Mouse (Mus musculus) c-Kit-positive CD71-negative TER-119-negative erythroid progenitor cells, embryonic 14.5 days (primary cell): Measurements from ENCODE around the gene D10Wsu102e.
"Not testable (repeated sequence)": the region's sequence is repeated elsewhere in the genome, so short reads cannot be mapped to it uniquely, and the experiment has no call there.

Experiments used
- DNase-seq: peaks from one replicate; pipeline ENCODE4 v3.0.0-alpha.2; 2013; ENCODE audit warnings: low read depth

The D10Wsu102e gene

DNA sequence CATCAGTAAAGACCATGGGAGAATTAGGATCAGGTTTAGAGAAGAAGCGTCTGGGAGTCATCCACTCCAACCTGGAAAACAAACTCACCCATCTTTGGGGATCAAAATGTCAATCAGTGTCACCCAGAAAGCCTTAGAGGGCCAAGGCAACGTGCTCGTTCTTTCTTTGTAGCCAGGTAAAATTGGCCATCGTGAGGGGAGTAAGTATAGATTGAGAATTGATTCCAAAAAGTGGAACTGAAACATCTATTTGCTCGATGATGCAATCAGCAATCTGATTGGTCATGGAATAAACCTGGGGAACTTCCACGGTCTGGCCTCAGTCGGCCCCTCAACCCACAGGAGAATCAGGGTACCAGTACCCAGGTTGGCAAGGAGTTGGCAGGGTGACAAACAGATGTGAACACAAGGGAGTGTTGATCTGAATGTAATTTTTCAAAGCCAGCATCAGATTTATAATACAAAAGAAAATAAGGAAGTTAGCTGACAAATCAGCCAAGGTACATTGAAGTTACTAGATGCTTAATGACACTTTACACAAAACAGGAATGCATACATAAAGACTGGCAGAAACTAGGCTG is 25.4 kb downstream of the D10Wsu102e start:
- DNase-seq, result no peak

DNA sequence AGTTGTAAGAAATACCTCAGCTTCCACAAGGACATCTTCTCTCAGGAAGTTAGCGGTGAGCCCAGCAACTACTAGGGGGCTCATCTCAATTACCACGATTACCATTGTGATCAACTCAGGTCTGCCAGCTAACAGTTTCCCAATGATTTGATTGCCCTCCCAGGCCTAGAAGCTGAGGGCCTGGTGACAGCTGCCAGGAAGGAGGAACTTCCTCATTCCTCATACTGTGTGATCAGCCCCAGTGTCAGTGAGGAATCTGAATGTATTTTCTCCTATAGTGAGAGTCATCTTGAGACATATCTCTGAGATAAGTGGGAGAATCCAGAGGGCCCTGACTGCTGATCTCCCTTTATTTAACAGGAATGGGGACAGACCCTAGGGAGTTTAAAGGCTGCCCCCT is 37.3 kb downstream of the D10Wsu102e start:
- DNase-seq, result no peak

- not testable (repeated sequence) for DNase-seq
Observed at GRCm38 (mm10) chr10:83400896-83401295, 40.9 kb downstream of the D10Wsu102e start.

DNA sequence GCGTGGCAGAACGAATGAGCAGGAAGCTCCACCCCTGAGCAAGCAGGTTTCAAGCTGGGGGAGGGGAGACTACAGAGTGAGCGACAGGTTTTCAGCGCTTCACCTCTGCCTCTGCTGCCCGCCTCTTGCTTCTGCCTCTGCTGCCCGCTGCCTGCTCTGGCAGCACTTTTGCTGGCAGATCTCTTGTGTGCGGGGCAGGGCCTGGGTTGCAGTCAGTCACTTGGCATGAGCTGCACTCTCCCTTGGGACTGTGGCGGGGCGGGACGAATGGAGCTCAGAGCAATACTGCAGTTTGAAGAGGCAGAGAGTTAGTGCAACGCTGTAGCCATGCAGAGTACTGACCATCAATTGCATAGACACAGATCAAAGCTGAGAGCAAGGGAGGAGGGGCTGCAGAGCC is 45.0 kb downstream of the D10Wsu102e start:
- no peak for DNase-seq

GRCm38 (mm10) chr10:83405711-83406110 is 45.7 kb downstream of the D10Wsu102e start:
- DNase-seq, result no peak

DNA sequence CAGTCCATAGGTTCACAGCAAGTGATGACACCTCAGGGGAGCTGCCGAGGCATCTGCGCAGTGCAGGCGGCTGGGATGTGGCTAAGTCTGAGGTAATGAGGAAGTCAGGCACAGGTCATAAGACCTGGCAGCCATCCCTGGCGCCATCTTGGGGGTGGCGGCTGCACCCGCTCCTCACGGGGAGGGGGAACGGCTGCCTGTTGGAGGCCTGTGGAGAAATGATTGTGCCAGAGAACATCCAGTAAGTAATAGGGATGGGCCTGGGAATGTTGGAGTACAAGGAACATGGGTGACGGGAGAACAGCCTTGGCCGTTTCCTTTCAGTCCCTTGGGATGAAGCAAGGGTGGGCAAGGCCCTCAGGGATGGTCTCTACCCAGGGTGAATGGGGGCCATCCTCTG is 47.1 kb downstream of the D10Wsu102e start:
- no peak for DNase-seq

DNA sequence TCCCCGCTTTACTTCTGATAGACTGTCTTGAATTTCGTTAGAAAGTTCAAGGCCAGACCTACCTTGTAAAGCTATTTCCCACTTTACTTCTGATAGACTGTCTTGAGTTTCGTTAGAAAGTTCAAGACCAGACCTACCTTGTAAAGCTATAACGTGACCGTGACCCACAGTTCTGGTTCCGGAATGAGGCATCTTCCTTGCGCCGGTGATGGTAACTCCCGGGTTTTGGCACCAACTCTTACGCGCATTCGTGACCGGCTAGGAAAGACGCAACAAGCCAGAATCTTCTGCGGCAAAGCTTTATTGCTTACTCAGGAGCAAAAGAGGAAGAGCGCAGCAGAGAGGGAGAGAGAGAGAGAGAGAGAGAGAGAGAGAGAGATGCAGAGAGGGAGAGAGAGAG is 58.4 kb downstream of the D10Wsu102e start:
- DNase-seq, result not testable (repeated sequence)

GRCm38 (mm10) chr10:83448582-83448981 is 88.6 kb downstream of the D10Wsu102e start:
- no peak for DNase-seq

- no peak for DNase-seq
Observed at GRCm38 (mm10) chr10:83457531-83457930, 97.5 kb downstream of the D10Wsu102e start.

DNA sequence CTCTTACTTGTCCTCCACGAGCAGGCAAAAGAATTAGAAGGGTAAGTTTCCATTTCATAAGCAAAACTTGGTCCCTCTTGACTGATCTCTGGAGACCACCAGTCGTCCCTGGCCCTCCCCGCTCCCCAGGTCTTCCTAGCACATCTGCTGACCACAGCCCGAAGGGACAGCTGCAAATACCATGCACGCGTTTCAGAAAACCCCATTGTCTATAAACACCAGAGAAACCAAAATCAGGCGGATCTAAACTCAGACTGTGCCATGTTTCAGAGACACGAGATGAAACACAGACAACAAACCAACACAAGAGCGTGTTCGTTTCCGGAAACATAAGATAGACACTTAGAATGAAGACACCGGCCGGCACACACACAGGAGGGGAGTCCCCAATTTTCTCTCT is 115.2 kb downstream of the D10Wsu102e start:
- DNase-seq, result no peak

GRCm38 (mm10) chr10:83477286-83477685 is 117.3 kb downstream of the D10Wsu102e start:
- DNase-seq, result no peak

- DNase-seq, result no peak
Observed at GRCm38 (mm10) chr10:83490506-83490905, 130.5 kb downstream of the D10Wsu102e start.

GRCm38 (mm10) chr10:83497321-83497720 is 137.3 kb downstream of the D10Wsu102e start:
- DNase-seq, result no peak

GRCm38 (mm10) chr10:83508962-83509660 is 149.1 kb downstream of the D10Wsu102e start:
- no peak for DNase-seq

- DNase-seq, result no peak
Observed at GRCm38 (mm10) chr10:83511304-83511703, 151.3 kb downstream of the D10Wsu102e start.

- no peak for DNase-seq
Observed at GRCm38 (mm10) chr10:83513736-83514135, 153.7 kb downstream of the D10Wsu102e start.

DNA sequence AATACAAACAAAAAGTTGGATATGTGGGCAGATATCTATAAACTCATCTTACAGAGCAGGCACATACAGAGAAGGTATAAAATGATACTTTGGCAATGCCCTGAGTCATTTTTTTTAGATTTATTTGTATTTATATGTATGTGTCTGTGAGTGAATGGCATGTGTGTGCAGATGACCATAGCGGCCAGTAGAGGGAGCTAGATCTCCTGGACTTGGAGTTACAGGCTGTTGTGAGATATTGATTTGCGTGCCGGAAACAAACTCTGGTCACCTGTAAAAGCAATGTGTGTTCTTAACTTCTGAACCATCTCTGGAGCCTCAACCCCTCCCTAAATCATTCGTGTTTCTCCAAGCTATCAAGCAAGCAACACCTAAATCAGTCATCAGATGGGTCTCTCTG is 161.0 kb downstream of the D10Wsu102e start:
- no peak for DNase-seq

DNA sequence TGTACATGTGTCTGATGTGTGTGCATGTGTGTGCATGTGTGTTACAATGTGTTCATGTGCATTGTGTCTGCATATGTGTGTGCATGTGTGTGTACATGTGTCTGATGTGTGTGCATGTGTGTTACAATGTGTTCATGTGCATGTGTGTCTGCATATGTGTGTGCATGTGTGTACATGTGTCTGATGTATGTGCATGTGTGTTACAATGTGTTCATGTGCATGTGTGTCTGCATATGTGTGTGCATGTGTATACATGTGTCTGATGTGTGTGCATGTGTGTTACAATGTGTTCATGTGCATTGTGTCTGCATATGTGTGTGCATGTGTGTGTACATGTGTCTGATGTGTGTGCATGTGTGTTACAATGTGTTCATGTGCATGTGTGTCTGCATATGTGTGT is 164.2 kb downstream of the D10Wsu102e start:
- DNase-seq, result not testable (repeated sequence)

- DNase-seq, result no peak
Observed at GRCm38 (mm10) chr10:83530384-83530967, 170.5 kb downstream of the D10Wsu102e start.

GRCm38 (mm10) chr10:83533258-83533909 is 173.4 kb downstream of the D10Wsu102e start:
- no peak for DNase-seq

DNA sequence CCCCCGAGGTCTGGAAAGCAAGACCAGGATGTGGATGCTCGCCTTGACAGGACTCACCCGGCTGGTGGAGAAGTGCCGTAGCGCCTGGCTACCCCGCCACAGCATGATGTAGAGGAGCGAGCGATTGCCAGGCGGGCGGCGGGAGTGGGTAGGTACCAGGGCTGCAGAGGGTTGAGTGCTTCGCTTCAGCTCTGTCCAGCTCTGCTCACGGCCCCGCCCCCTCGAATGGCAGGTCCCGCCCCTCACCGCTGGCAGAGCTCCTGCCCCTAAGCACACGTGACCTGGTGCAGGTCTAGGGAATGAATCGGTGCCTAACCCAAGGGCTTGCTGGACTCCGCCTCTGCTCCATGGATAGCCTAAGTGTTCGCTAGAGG is 173.9 kb downstream of the D10Wsu102e start, which contains the start of gene Aldh1l2:
Aldh1l2 (minus strand) TSS at position 231 of the 374 bp plus-strand sequence.
- DNase-seq, result no peak

DNA sequence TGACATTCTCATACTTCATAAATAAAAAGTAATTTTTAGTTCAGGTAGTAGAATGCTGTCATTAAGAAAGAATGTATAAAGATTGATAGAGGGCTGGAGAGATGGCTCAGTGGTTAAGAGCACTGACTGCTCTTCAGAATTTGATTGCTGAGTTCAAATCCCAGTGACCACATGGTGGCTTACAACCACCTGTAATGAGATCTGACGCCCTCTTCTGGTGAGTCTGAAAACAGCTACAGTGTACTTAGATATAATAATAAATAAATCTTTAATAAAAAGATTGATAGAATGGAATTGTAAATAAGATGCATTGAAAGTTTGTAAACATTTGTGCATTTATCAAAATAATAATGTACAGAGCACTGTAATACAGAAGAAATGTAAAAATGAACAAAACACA is 176.4 kb downstream of the D10Wsu102e start:
- DNase-seq, result no peak
